Mouse (Mus musculus) central nervous system, embryonic 11.5 days (tissue): ENCODE data around the gene Ebp. TPM values are rescaled to one million over a fixed set of nuclear protein-coding genes. Genes with fewer than 3 reads are reported as not detected.

Experiments used
- polyA plus RNA-seq: library from polyadenylated mRNA; depleted of rRNA; stranded (reverse); fragments of >200 nt; gene quantifications from 2 replicates; pipeline ENCODE4 v1.2.3, GENCODE M21; 2012; rRNA removed

The Ebp gene
- polyA plus RNA-seq, result 15.4 and 22.9 TPM in 2 replicates

GRCm38 (mm10) chrX:8193419-8193723 lies at the start of gene Ebp:
Ebp (minus strand) TSS chrX:8193512.

GRCm38 (mm10) chrX:8206015-8206693 lies 12.8 kb upstream of the Ebp start, which contains the start of gene Porcn:
Porcn (minus strand) TSS chrX:8206525.

GRCm38 (mm10) chrX:8175504-8176385 lies 17.6 kb downstream of the Ebp start, which contains the start of gene Tbc1d25:
Tbc1d25 (minus strand) TSS chrX:8176181.

GRCm38 (mm10) chrX:8145153-8145991 lies 47.9 kb downstream of the Ebp start, which contains the start of gene Rbm3:
Rbm3 (minus strand) TSS chrX:8145880.

Other genes starting within 250 kb of the Ebp start
- gene Hdac6, start 245.6 kb downstream of the Ebp start, polyA plus RNA-seq, result 88.1 and 106 TPM in 2 replicates
- gene Gata1, start 215.4 kb downstream of the Ebp start, polyA plus RNA-seq, result 9.1 and 11.0 TPM in 2 replicates
- 0.19 TPM in 1 of 2 replicates, not detected in the other for gene Glod5, start 175.0 kb downstream of the Ebp start, polyA plus RNA-seq
- 56.8 and 78.2 TPM in 2 replicates for gene Suv39h1, start 118.8 kb downstream of the Ebp start, polyA plus RNA-seq
- 1.7 and 1.8 TPM in 2 replicates for gene Was, start 103.0 kb downstream of the Ebp start, polyA plus RNA-seq
- gene Wdr13, start 60.6 kb downstream of the Ebp start, polyA plus RNA-seq, result 85.7 and 88.6 TPM in 2 replicates
- 596 and 658 TPM in 2 replicates for gene Rbm3, start 47.6 kb downstream of the Ebp start, polyA plus RNA-seq
- gene Tbc1d25, start 17.3 kb downstream of the Ebp start, polyA plus RNA-seq, result 10.1 and 13.4 TPM in 2 replicates
- gene Porcn, start 13.0 kb upstream of the Ebp start, polyA plus RNA-seq, result 18.3 and 35.3 TPM in 2 replicates
- 33.4 and 40.6 TPM in 2 replicates for gene Ftsj1, start 58.9 kb upstream of the Ebp start, polyA plus RNA-seq
- 7.4 and 7.7 TPM in 2 replicates for gene Slc38a5, start 77.6 kb upstream of the Ebp start, polyA plus RNA-seq
- gene Ssxb10, start 133.9 kb upstream of the Ebp start, polyA plus RNA-seq, result not detected in 2 replicates
- gene Ssxb9, start 173.5 kb upstream of the Ebp start, polyA plus RNA-seq, result not detected in 2 replicates
- not detected in 2 replicates for gene Ssxb1, start 219.8 kb upstream of the Ebp start, polyA plus RNA-seq